Mouse (Mus musculus) activated CD4-positive, CD25-positive, alpha-beta regulatory T cell, adult 9 weeks (primary cell): ENCODE data around the gene Gm21996. TPM values are rescaled to one million over a fixed set of nuclear protein-coding genes. Genes with fewer than 3 reads are reported as not detected.

Source experiments
- polyA plus RNA-seq: library from polyadenylated mRNA; unstranded; fragments of 100-300 nt; shearing (Covaris generic); gene quantifications from one replicate; pipeline ENCODE4 v1.2.1, GENCODE M21; 2017

Gene Gm21996
- not detected for polyA plus RNA-seq

GRCm38 (mm10) chrY:89745432-89745831 lies at the start of gene Gm21996:
Gene Gm21996, minus strand, starts transcription at chrY:89745532.

